Mouse (Mus musculus): ENCODE results near the gene Kif6. TPM values are rescaled to one million over a fixed set of nuclear protein-coding genes. Genes with fewer than 3 reads are reported as not detected.

Gene Kif6
- polyA plus RNA-seq, 1 experiment = not detected

DNA sequence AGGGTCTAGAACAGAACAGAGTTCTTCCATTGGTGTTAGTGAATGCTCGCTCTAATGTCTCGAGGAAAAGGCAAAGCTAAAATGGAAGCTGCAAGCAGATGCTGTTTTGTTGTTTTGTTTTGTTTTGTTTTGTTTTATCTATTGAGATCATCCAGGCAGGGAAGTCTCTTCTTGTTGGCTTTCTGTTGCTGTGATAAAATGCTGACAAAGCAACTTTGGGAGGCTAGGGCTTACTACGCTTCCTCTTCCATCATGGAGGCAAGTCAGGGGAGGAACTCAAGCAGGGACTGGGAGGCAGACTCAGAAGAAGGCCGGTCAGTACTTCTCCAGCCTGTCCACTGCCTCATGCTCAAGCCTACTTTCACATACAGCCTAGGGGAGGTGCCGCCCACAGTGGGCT lies 31.3 kb downstream of the Kif6 start:
- no peak for TF ChIP-seq GATA1 (IDR thresholded peaks at IDR 0.05; ENCODE audit: low read length)

DNA sequence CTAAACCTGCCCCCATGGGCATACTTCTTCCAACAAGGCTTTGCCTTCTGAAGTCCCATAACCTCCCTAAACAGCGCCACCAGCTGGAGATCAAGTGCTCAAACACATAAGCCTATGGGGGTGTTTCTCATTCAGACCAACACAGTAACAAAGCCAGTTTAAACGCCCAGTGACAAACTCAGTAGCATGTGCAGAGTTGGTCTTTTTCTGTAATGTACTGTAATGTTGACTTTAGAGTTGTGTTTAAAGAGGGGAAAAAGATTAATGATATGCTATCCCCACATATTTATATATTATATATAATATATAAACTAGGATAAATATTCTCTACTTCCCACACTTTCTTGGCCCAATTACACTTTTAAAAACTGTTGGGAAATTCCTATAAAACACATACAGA lies 34.0 kb downstream of the Kif6 start:
- no peak for TF ChIP-seq GATA1 (IDR thresholded peaks at IDR 0.05; ENCODE audit: low read length)

DNA sequence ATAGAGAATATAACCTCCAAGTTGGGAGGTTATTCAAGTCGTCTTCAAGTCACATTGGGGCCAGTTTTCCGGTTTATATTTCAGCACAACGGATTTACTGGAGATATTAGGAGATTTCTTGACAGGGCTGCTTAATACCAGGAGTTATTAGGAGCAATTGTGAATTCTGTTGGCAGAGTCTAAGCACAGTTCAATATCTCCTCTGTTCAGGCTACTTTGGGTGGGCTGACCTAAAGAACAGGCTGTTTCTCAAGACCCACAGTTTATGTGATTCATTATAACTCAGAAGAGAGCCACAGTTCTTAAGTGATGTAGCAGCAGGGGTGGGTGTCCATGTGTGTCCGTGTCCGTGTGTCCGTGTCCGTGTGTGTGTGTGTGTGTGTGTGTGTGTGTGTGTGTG lies 34.5 kb downstream of the Kif6 start:
- no peak for TF ChIP-seq GATA1 (IDR thresholded peaks at IDR 0.05; ENCODE audit: low read length)

DNA sequence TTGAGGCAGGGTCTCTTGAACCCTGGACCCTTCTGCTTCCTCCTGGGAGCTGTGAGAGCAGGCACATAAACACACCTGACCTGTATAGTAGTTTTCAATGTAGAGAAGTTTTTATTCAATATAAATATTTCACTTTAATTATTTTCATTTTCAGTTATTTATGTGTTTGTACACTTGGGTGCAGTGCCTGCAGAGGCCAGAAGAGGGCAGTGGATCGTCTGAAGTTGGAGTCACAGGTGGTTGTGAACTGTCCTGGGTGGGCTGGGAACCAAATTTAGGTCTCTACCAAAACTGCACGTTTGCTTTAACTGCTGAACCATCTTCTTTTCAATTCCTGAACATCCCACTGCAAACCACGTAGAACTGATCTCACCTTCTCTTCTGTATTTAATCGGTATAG lies 35.4 kb downstream of the Kif6 start:
- no peak for TF ChIP-seq GATA1 (IDR thresholded peaks at IDR 0.05; ENCODE audit: low read length)

DNA sequence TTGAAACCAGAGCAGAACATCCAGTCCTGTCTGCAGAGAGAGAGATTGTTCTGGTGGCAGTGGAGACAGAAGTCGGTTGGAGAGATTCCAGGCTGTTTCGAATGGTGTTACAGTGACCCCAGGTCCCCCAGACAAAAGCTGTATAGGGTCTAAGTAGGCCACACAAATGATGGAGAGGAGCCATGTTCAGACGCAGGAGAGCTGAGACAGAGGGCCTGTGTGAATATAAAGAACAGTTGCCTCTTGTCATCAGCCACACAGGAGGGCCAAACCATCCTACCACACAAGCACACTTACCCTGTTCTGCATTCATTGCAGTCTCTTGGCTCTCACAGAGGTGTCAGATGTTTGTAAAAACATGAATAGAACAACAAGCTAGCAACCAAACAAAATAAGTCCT lies 37.4 kb downstream of the Kif6 start:
- no peak for TF ChIP-seq GATA1 (IDR thresholded peaks at IDR 0.05; ENCODE audit: low read length)

DNA sequence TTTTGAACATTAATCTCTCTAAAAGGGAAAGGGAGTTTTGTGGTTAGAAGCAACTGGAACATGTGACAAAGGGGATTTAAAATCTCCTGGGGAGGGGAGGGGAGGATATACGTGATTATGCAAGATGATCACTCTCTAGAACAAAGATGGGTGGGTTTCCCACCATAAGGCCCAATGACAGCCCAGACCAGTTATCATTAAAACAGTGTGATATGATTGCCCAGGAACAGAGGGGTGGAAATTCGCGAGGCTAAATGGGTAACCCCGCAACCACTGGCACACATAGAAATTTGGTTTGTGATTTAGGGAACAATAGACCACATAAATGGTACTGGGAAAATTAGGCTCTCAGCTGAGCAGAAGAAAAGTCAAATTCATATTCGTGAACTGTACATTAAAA lies 37.9 kb downstream of the Kif6 start:
- TF ChIP-seq GATA1 (IDR thresholded peaks at IDR 0.05; ENCODE audit: low read length) = no peak

DNA sequence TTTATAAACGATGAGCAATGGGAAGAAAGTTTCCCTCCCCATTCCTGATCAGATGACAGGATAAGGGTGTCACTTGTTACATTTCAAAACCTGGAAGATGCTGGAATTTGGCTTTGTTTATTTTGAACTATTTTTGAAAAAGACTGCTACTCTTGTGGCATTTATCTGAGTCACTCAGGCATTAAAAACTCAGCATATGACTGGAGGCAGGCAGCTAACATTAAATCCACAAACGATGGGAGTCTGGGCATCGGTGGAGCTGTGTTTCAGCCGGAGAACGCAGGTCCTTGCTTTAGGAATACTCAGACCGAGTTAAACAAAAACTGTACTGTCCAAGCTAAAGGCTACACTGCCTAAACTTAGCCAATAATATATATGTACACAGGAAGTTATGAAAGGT lies 46.7 kb downstream of the Kif6 start:
- TF ChIP-seq GATA1 (IDR thresholded peaks at IDR 0.05; ENCODE audit: low read length) = no peak

DNA sequence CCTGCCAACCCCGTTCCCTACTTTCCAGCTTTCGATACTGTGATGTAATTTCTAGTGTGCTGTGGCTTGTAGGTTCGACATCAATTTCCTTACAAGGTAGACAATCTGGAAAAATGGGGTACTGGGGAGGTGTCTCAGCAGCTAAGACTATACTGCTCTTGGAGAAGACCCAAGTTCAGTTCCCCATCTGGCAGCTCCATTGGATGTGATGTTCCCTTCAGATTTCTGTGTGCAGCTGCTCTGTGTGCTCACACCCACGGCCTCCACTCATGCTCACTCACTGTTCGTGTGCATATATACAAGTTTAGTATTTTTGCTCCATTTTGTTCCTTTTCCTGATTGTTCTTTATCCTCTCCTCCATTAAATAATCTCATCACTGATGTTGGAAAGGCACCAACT lies 51.8 kb downstream of the Kif6 start:
- TF ChIP-seq GATA1 (IDR thresholded peaks at IDR 0.05; ENCODE audit: low read length) = no peak

DNA sequence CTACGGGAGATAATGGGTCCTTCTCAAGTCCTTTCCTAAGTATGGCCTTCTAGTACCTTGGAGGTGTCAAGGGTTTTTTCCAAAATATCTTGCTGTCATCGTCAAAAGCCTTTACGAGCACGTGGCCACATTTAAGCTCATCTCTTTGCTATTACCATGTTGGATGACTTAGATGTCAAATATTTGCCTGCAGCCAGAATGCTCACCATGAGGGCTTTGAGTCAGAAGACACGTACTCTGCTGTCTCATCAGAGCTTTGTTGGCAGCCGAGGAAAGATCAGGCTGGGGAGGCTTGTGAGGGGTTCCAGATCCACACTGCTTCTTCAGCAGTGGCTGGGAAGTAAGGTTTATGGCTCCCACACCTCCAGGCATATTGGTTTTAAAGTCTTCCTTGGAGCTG lies 53.4 kb downstream of the Kif6 start:
- no peak for TF ChIP-seq GATA1 (IDR thresholded peaks at IDR 0.05; ENCODE audit: low read length)

DNA sequence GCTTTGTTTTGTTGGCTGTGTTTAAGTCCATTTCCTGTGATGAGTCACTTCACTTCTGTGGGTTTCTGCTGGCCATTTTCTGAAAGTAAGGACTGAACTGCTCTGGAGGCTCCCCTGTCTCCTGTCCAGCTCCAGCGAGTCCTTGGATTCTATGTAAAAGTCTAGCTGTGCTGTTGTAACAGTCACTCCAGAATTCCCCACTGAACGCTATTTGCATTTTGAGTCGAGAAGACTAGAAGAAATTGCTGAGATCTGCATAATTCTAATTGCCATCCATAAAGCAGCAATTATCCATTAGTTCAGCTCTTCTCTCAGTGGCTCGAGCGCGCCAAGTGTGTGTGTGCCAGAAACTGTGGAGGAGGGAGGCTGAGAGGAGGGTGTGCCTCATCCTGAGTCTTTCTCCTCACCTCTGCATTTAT lies 57.0 kb downstream of the Kif6 start:
- no peak for TF ChIP-seq GATA1 (IDR thresholded peaks at IDR 0.05; ENCODE audit: low read length)

DNA sequence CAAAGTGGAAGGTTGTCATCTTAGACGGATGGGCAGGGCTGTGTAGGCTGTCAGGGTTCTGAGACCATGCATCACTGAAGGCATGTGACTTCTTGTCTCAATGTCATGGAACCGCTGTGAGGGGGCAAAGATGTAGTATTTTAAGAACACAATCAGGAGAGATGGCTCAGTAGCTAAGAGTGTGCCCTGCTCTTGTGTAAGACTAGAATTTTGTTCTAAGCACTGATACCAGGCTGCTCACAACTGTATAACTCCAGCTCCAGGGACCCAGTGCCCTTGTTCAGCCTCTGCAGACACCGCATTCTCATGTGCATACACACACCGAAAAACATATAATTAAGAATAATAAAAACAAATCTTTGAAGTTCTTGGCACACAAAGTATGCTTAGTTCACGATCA lies 57.5 kb downstream of the Kif6 start:
- no peak for TF ChIP-seq GATA1 (IDR thresholded peaks at IDR 0.05; ENCODE audit: low read length)

DNA sequence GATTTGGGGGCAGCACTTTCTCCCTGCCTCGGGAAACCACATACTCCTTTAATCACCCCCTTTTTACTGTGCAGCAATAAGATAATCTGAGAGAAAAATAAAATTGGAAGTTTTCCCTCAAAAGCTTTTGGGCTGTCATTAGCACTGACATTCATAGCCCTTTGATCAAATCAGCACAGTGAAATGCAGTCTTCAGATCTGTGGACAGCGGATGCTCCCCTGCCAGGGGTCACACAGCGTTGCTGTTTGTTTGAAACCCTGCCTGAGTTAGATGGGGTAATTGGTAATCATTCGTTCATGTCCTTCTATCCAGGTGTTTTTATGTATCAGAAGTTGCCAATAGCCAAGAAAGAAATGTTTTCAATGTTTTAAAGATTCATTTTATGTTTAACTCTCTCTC lies 60.7 kb downstream of the Kif6 start:
- TF ChIP-seq GATA1 (IDR thresholded peaks at IDR 0.05; ENCODE audit: low read length) = no peak

DNA sequence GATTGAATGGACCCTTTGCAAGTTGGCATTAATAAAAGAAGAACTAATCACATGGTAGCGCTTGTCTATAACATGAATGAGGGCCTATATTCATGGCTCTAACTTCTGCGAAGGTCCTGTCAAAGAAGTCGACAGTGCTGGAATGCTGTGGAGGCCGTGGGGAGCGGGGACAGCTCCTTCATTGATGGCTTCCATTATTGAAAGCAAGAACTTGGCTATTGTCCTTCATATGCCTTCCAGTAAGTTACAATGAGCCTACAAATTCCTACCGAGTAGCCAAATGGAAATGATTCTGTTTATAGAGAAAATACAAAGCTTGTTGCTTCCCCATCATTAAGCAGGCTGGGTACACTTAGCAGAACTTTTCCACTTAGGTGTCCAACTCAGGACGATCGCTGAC lies 66.5 kb downstream of the Kif6 start:
- no peak for TF ChIP-seq GATA1 (IDR thresholded peaks at IDR 0.05; ENCODE audit: low read length)

DNA sequence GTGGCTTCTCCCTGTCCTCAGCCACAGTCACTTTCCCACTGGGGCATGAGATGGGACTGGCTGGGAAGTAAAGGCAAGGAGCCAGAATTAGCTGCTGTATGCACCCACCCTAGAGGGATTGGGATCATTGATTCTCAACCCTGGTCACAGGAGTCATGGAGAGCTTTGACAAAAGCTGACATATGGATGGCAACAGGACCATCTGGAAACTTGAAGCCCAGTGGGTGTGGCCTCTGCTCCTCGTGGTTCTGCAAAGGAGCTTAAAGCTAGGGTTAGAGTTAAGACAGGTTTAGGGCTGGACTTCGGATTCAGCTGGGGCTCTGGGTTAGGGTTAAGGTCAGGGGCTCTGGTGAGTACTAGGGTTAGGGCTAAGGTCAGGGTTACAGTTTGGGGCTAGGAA lies 69.2 kb downstream of the Kif6 start:
- TF ChIP-seq GATA1 (IDR thresholded peaks at IDR 0.05; ENCODE audit: low read length) = no peak

DNA sequence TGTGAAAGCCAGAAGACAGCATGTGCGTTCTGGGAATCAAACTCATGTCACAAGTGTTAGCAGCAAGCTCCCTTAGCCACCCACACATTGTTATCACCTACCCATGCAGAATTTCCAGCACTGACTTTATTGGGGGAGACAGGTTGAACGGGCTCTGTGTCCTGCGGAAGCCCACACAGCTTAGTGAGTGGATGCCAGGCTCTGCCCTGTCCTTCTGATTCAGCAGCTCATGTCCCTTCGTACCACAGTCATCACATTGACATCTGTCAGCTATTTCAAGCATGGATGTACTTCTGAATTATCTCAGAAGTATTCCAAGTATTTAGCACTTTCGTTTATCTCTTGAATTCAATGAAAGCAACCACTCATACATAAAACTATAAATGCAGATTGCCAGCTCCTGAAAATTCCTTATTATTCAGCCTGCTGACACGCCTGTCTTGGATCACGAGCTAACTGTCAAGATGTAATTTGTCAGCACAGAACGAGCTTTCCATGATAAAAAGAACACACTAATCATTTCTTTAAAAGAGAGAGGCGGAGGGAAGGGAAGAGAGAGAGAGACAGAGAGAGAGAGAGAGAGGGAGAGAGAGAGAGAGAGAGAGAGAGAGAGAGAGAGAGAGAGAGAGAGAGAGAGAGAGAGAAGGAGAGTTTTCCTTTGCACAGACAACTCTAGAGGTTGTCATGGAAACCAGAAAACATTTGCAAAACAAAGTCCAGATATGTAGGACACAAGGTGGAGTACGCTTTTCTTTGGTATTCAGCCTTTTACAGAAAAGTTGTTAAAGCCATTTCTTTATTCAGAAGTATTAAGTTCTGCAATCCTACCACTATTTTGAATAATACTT lies 75.9 kb downstream of the Kif6 start:
- TF ChIP-seq GATA1 (IDR thresholded peaks at IDR 0.05; ENCODE audit: low read length) = no peak

DNA sequence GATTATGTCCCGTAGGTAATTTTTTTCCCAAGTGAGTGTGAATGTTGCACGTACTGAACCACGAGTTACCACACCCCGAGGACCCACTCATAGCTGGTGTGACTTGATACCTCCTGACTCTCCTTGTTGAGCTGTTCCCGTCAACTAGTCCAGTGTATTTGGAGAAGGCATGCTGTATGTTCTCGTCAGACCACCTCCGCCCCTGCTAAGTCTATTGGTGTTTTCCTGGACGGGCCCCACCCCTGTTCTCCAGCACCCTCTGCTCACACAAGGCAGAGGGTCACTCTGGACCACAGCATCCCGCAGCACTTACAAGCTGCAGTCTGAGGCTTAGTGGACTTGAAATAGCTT lies 76.5 kb downstream of the Kif6 start:
- TF ChIP-seq GATA1 (IDR thresholded peaks at IDR 0.05; ENCODE audit: low read length) = no peak

DNA sequence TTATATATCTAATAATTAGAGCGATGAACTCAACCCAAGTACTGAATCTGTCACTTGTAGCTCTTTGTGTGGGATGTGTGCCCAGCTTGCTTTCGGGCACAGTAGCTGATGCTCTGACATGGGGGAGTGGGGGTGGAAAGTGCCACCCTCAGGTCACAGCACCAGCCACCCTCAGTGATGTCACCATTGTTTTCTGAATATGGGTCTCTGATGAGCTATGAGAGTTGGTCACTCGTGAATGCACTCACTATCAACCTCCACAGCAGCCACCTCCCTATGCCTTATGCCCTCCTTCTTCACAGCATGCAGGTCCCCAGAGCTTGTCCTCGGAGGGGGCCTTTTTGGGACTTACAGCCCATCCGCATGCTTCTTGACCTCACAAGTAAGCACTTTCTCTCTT lies 78.3 kb downstream of the Kif6 start:
- no peak for TF ChIP-seq GATA1 (IDR thresholded peaks at IDR 0.05; ENCODE audit: low read length)

DNA sequence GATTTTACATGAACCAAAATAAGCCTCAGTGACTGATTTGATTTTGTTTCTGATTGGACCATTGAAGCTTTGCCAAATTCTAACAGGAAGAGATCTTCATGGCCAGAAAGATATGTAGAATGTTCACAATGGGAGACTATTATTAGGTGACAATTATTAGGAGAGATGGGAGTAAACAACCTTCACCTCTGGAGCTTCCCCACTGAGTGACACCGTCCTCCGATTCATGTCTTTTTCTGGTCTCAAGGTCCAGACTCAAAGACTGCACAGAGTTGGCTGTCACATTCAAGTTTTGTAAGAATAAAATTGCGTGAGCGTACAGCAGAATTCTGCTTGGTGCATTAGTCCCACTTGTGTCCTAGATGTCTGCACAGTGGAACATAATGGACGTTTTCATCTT lies 82.3 kb downstream of the Kif6 start:
- no peak for TF ChIP-seq GATA1 (IDR thresholded peaks at IDR 0.05; ENCODE audit: low read length)

Data from G1E-ER4 (cell line).